Mouse (Mus musculus) MEL (cell line): ENCODE results near the gene Cflar. TPM values are rescaled to one million over a fixed set of nuclear protein-coding genes. Genes with fewer than 3 reads are reported as not detected.
"Not testable (repeated sequence)": the region's sequence is repeated elsewhere in the genome, so short reads cannot be mapped to it uniquely, and the experiment has no call there.

Source experiments
- DNase-seq: peaks from one replicate; pipeline ENCODE4 v3.0.0; 2011; ENCODE audit warnings: low read depth, low spot score
- H3K27ac ChIP-seq: 2 replicates; pipeline ENCODE4 v1.5.1; 2012; ENCODE audit warnings: low read depth, mild to moderate bottlenecking, control low read depth, low read length, moderate library complexity; ENCODE audit not compliant: control insufficient read depth
- H3K27me3 ChIP-seq, 2 experiments: fragments of 150-350 bp in 1 of 2; sonication (generic) in 1 of 2; 2 replicates each; pipeline ENCODE4 v1.6.1; 2012; ENCODE audit warnings: low read length in 2 of 2, mild to moderate bottlenecking in 2 of 2, improper control_type of control experiment in 1 of 2, moderate library complexity in 1 of 2; ENCODE audit not compliant: insufficient read depth in 2 of 2, control insufficient read depth in 1 of 2
- H3K36me3 ChIP-seq, 2 experiments: 2 replicates each; pipeline ENCODE4 v1.6.1; 2012 to 2014; ENCODE audit warnings: low read length in 2 of 2, improper control_type of control experiment in 1 of 2, inconsistent platforms in 1 of 2, mild to moderate bottlenecking in 1 of 2; ENCODE audit not compliant: insufficient read depth in 2 of 2, control insufficient read depth in 1 of 2
- H3K4me1 ChIP-seq, 2 experiments: fragments of 150-350 bp in 1 of 2; sonication (generic) in 1 of 2; 2 replicates each; pipeline ENCODE4 v1.6.1; 2012; ENCODE audit warnings: low read length in 2 of 2, improper control_type of control experiment in 1 of 2, mild to moderate bottlenecking in 1 of 2; ENCODE audit not compliant: insufficient read depth in 2 of 2, control insufficient read depth in 1 of 2
- H3K4me3 ChIP-seq, 2 experiments: fragments of 150-350 bp in 1 of 2; sonication (generic) in 1 of 2; 2 replicates each; pipeline ENCODE4 v1.5.1; 2012; ENCODE audit warnings: low read depth in 2 of 2, low read length in 2 of 2, mild to moderate bottlenecking in 2 of 2, moderate library complexity in 2 of 2, control low read depth in 1 of 2, improper control_type of control experiment in 1 of 2; ENCODE audit not compliant: control insufficient read depth in 1 of 2, insufficient read depth in 1 of 2
- H3K79me2 ChIP-seq: 2 replicates; pipeline ENCODE4 v1.6.1; 2012; ENCODE audit warnings: mild to moderate bottlenecking, low read length, moderate library complexity; ENCODE audit not compliant: control insufficient read depth, poor library complexity, insufficient read depth
- H3K9ac ChIP-seq: 2 replicates; pipeline ENCODE4 v1.6.1; 2012; ENCODE audit warnings: low read depth, mild to moderate bottlenecking, control low read depth, low read length, moderate library complexity; ENCODE audit not compliant: control insufficient read depth, poor library complexity, severe bottlenecking
- H3K9me3 ChIP-seq: fragments of 150-350 bp; sonication (generic); replicated peaks from 2 replicates; pipeline ENCODE4 v1.6.1; 2012; ENCODE audit warnings: mild to moderate bottlenecking, low read length, improper control_type of control experiment, moderate library complexity; ENCODE audit not compliant: insufficient read depth
- CHD1 ChIP-seq: IDR thresholded peaks from 2 replicates; pipeline ENCODE4 v1.6.1; 2012; ENCODE audit warnings: low read depth, mild to moderate bottlenecking, inconsistent platforms, low read length, improper control_type of control experiment
- CHD2 ChIP-seq: IDR thresholded peaks from 2 replicates; pipeline ENCODE4 v1.6.1; 2011; ENCODE audit warnings: low read length, improper control_type of control experiment
- E2F4 ChIP-seq: IDR thresholded peaks from 2 replicates; pipeline ENCODE4 v1.6.1; 2011; ENCODE audit warnings: low read depth, low read length, improper control_type of control experiment, borderline replicate concordance
- ELF1 ChIP-seq: IDR thresholded peaks from 2 replicates; pipeline ENCODE4 v1.6.1; 2014; ENCODE audit warnings: low read depth, mild to moderate bottlenecking, inconsistent platforms, low read length, improper control_type of control experiment, moderate library complexity
- EP300 ChIP-seq, 2 experiments: IDR thresholded peaks; 2 replicates each; pipeline ENCODE4 v1.6.1; 2011; ENCODE audit warnings: improper control_type of control experiment in 2 of 2, low read length in 2 of 2, low read depth in 1 of 2, mild to moderate bottlenecking in 1 of 2
- ETS1 ChIP-seq: IDR thresholded peaks from 2 replicates; pipeline ENCODE4 v1.6.1; 2012; ENCODE audit warnings: low read depth, mild to moderate bottlenecking, inconsistent platforms, low read length, improper control_type of control experiment, moderate library complexity
- GABPA ChIP-seq: IDR thresholded peaks from 2 replicates; pipeline ENCODE4 v1.6.1; 2012; ENCODE audit warnings: low read depth, mild to moderate bottlenecking, inconsistent platforms, low read length, improper control_type of control experiment, moderate library complexity
- HCFC1 ChIP-seq: IDR thresholded peaks from 2 replicates; pipeline ENCODE4 v1.6.1; 2012; ENCODE audit warnings: low read depth, mild to moderate bottlenecking, inconsistent platforms, low read length, improper control_type of control experiment, moderate library complexity
- KAT2A ChIP-seq: conservative IDR thresholded peaks from 2 replicates; pipeline ENCODE4 v1.6.1; 2012; ENCODE audit warnings: low read depth, low read length, improper control_type of control experiment, inconsistent platforms
- MAFK ChIP-seq: IDR thresholded peaks from 2 replicates; pipeline ENCODE4 v1.6.1; 2011; ENCODE audit warnings: low read depth, mild to moderate bottlenecking, low read length, improper control_type of control experiment, borderline replicate concordance
- MEF2A ChIP-seq: IDR thresholded peaks from 2 replicates; pipeline ENCODE4 v1.6.1; 2014; ENCODE audit warnings: low read depth, mild to moderate bottlenecking, inconsistent platforms, low read length, improper control_type of control experiment; ENCODE audit not compliant: poor library complexity, insufficient replicate concordance, severe bottlenecking; ENCODE audit errors: extremely low read depth
- POLR2A ChIP-seq, 2 experiments: IDR thresholded peaks; 2 replicates each; pipeline ENCODE4 v1.6.1; 2011 to 2012; ENCODE audit warnings: low read length in 2 of 2, mild to moderate bottlenecking in 2 of 2, control low read depth in 1 of 2, improper control_type of control experiment in 1 of 2, low read depth in 1 of 2, moderate library complexity in 1 of 2; ENCODE audit not compliant: control insufficient read depth in 1 of 2, insufficient read depth in 1 of 2, poor library complexity in 1 of 2
- POLR2AphosphoS2 ChIP-seq: IDR thresholded peaks from 2 replicates; pipeline ENCODE4 v1.6.1; 2011; ENCODE audit warnings: low read length, improper control_type of control experiment
- POLR2AphosphoS5 ChIP-seq: IDR thresholded peaks from 2 replicates; pipeline ENCODE4 v1.6.1; 2012; ENCODE audit warnings: low read depth, borderline replicate concordance, mild to moderate bottlenecking, inconsistent platforms, low read length, moderate library complexity, mixed read lengths
- RCOR1 ChIP-seq: IDR thresholded peaks from 2 replicates; pipeline ENCODE4 v1.6.1; 2012; ENCODE audit warnings: low read depth, mild to moderate bottlenecking, inconsistent platforms, low read length, improper control_type of control experiment
- SIN3A ChIP-seq: IDR thresholded peaks from 2 replicates; pipeline ENCODE4 v1.6.1; 2012; ENCODE audit warnings: low read length, improper control_type of control experiment, inconsistent platforms
- TAL1 ChIP-seq: IDR thresholded peaks from 2 replicates; pipeline ENCODE4 v1.6.1; 2012; ENCODE audit warnings: mild to moderate bottlenecking, inconsistent platforms, low read length, moderate library complexity, mixed read lengths
- TBP ChIP-seq: IDR thresholded peaks from 2 replicates; pipeline ENCODE4 v1.8.0; 2011; ENCODE audit warnings: low read depth, low read length, improper control_type of control experiment
- TCF12 ChIP-seq: IDR thresholded peaks from 2 replicates; pipeline ENCODE4 v1.6.1; 2014; ENCODE audit warnings: low read depth, mild to moderate bottlenecking, inconsistent platforms, low read length, improper control_type of control experiment, moderate library complexity
- UBTF ChIP-seq: IDR thresholded peaks from 2 replicates; pipeline ENCODE4 v1.6.1; 2012; ENCODE audit warnings: low read depth, mild to moderate bottlenecking, inconsistent platforms, low read length, improper control_type of control experiment, moderate library complexity, borderline replicate concordance; ENCODE audit not compliant: insufficient read depth
- USF1 ChIP-seq: IDR thresholded peaks from 2 replicates; pipeline ENCODE4 v1.6.1; 2014; ENCODE audit warnings: low read depth, mild to moderate bottlenecking, inconsistent platforms, low read length, improper control_type of control experiment, moderate library complexity
- USF2 ChIP-seq, 2 experiments: IDR thresholded peaks; 2 replicates each; pipeline ENCODE4 v1.6.1; 2011 to 2012; ENCODE audit warnings: improper control_type of control experiment in 2 of 2, low read length in 2 of 2, borderline replicate concordance in 1 of 2, inconsistent platforms in 1 of 2, low read depth in 1 of 2, mild to moderate bottlenecking in 1 of 2; ENCODE audit not compliant: insufficient read depth in 1 of 2
- ZC3H11A ChIP-seq: IDR thresholded peaks from 2 replicates; pipeline ENCODE4 v1.6.1; 2012; ENCODE audit warnings: low read depth, mild to moderate bottlenecking, inconsistent platforms, low read length, improper control_type of control experiment
- ZKSCAN1 ChIP-seq: IDR thresholded peaks from 2 replicates; pipeline ENCODE4 v1.6.1; 2012; ENCODE audit warnings: low read depth, mild to moderate bottlenecking, inconsistent platforms, low read length, improper control_type of control experiment, moderate library complexity
- ZMIZ1 ChIP-seq: IDR thresholded peaks from 2 replicates; pipeline ENCODE4 v1.6.1; 2012; ENCODE audit warnings: low read depth, mild to moderate bottlenecking, inconsistent platforms, low read length, improper control_type of control experiment, moderate library complexity
- ZNF384 ChIP-seq: IDR thresholded peaks from 2 replicates; pipeline ENCODE4 v1.6.1; 2012; ENCODE audit warnings: low read depth, mild to moderate bottlenecking, inconsistent platforms, low read length, improper control_type of control experiment
- polyA plus RNA-seq, 2 experiments: library from polyadenylated mRNA; stranded (reverse) in 1 of 2; unstranded in 1 of 2; fragments of >175 nt in 1 of 2; fragments of >200 nt in 1 of 2; gene quantifications; 2 replicates each; pipeline versions ENCODE4 v1.2.1 to v1.2.4; 2012; ENCODE audit warnings: low replicate concordance in 2 of 2, low read depth in 1 of 2; ENCODE audit not compliant: insufficient read length in 2 of 2, insufficient read depth in 1 of 2, missing spikeins in 1 of 2
- total RNA-seq: library from RNA; depleted of rRNA; stranded (reverse); fragments of 300-350 nt; gene quantifications from 2 replicates; pipeline ENCODE4 v1.2.3, GENCODE M21; 2012

The Cflar gene
- total and polyA plus RNA-seq, 3 experiments: 13.1 to 13.2 TPM; not detected in 1

DNA sequence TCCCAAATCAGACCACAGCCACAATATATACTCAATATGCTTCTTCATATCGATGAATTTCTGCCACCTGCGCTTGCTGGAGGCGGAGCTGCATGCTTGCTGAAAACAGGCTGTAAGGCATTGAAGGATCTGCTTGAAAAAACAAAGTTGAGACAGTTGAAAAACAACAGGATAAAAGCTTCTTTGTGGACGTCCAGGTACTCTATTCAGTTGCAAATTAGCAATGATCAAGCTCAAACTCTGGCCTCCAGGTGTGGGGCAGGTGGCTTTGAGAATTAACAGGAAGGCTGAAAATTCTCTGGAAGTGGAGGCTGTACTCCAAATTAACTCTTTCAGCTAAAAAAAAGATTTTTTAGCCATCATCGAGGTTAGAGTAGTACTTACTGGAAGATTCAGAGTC is 51.3 kb downstream of the Cflar start:
- Histone ChIP-seq H3K36me3 (no peaks in the 10 kb centered on the region), H3K4me1 (no peaks in the 10 kb centered on the region), H3K79me2 (no peaks in the 10 kb centered on the region), H3K27ac (no peak overlapping the region), H3K9me3 (no peaks in the 10 kb centered on the region), H3K9ac (no peak overlapping the region), H3K4me3 (no peak overlapping the region), H3K27me3 (no peaks in the 10 kb centered on the region; a peak in 1 of 4 replicates)
- TF ChIP-seq CHD2 (no peak), RCOR1 (no peak), MAFK (no peak), TBP (no peak), POLR2AphosphoS5 (no peak), UBTF (no peak), ZKSCAN1 (no peak), USF1 (no peak), ZC3H11A (no peak), EP300 (IDR thresholded peaks at IDR 0.05; ENCODE audit: low read depth in 1 of 2, low read length in 2 of 2) (no peak), POLR2AphosphoS2 (no peak), MEF2A (no peak), SIN3A (no peak)
- no peak for DNase-seq

DNA sequence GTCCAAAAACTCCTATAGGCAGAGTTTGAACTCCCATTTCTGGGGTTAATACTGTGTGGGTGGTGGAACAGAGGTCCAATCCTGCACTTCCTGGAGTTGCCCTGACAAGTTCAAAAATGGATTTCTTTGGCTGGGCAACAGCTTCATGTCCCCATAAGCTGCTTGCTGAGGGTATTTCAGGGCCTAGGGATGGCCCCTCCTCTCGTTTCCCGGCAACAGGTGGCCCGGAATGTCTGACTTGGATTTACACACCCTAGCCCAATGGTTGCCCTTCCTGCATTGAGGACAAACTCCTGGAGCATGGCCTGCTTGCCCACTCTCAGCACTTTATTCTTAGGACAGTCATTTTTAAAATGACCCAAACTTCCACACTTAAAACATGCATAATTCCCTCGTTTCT is 55.1 kb downstream of the Cflar start:
- H3K36me3 ChIP-seq, DNase-seq, H3K27ac ChIP-seq, H3K4me1 ChIP-seq, H3K9ac ChIP-seq, H3K4me3 ChIP-seq, H3K9me3 ChIP-seq, H3K79me2 ChIP-seq, H3K27me3 ChIP-seq: not testable (repeated sequence)

DNA sequence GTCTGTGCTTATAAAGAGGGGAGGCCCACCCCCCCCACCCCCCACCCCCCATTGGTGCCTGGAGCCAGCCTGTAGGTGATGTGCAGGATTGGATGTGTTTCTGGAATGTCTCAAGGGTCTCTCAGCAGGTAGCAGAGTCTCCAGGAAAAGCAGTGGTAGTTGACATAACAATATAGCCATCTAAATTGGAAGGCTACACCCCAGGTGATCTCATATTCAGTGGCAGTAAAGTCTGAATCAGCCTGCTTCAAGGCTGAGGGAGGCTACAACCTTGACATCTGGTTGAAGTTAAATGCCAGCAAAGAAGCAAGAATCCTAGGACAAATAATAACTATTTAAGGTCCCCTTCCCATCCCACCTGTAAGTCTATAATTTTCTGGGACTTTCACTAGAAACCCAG is 57.8 kb downstream of the Cflar start:
- no peak overlapping the region for H3K4me3 ChIP-seq
- no peaks in the 10 kb centered on the region for H3K9me3 ChIP-seq
- H3K27me3 ChIP-seq: no peaks in the 10 kb centered on the region; a peak in 1 of 4 replicates
- H3K27ac ChIP-seq: no peak overlapping the region
- H3K4me1 ChIP-seq: 0 out of 4 replicates have a peak, but pooled peaks cover 0 to 6% of the 10 kb centered on the region in 2 experiments
- no peak overlapping the region for H3K9ac ChIP-seq
- H3K79me2 ChIP-seq: no peaks in the 10 kb centered on the region
- DNase-seq: no peak
- no peaks in the 10 kb centered on the region for H3K36me3 ChIP-seq
- no peak for TF ChIP-seq ETS1
- no peak for TF ChIP-seq CHD2
- TF ChIP-seq E2F4: no peak
- no peak for TF ChIP-seq POLR2AphosphoS5
- no peak for TF ChIP-seq MEF2A
- no peak for TF ChIP-seq EP300 (IDR thresholded peaks at IDR 0.05; ENCODE audit: low read depth in 1 of 2, low read length in 2 of 2)
- no peak for TF ChIP-seq TCF12
- no peak for TF ChIP-seq HCFC1
- no peak for TF ChIP-seq GABPA
- TF ChIP-seq CHD1: no peak
- TF ChIP-seq USF2 (IDR thresholded peaks at IDR 0.05; ENCODE audit: borderline replicate concordance in 1 of 2, insufficient read depth in 1 of 2, low read depth in 1 of 2, low read length in 2 of 2): no peak
- no peak for TF ChIP-seq ZKSCAN1
- no peak for TF ChIP-seq ELF1
- TF ChIP-seq KAT2A: no peak
- TF ChIP-seq ZMIZ1: no peak
- TF ChIP-seq TAL1: no peak
- no peak for TF ChIP-seq ZNF384
- TF ChIP-seq POLR2A (IDR thresholded peaks at IDR 0.05; ENCODE audit: control insufficient read depth in 1 of 2, insufficient read depth in 1 of 2, low read depth in 1 of 2, low read length in 2 of 2, poor library complexity in 1 of 2): no peak
